Comparison of ENCODE assay signal across 7 mouse cellular contexts in genomic region chr19:11819143-11819700, GRCm38 (mm10). TPM values are rescaled to one million over a fixed set of nuclear protein-coding genes. Genes with fewer than 3 reads are reported as not detected.
DNase-seq lines count a peak whose midpoint lies in the region; ATAC-seq and TF ChIP-seq lines count a peak whose summit lies in the region.

Gene Stx3 (minus strand): TSS chr19:11819403.

- no peaks in the 10 kb centered on the region for H3K9me3 ChIP-seq in forebrain, embryonic 13.5 days (replicated peaks)

- H3K9ac ChIP-seq in forebrain, embryonic 13.5 days: peak within 1 kb of the TSS; percentile 73

- peak within 1 kb of the TSS; percentile 53 for H3K27ac ChIP-seq in bone marrow macrophage, adult 2 months (ENCODE audit: insufficient read depth, low read depth, low read length)
- no peak within 1 kb of the TSS for H3K27ac ChIP-seq in forebrain, embryonic 13.5 days

- H3K4me2 ChIP-seq in forebrain, embryonic 13.5 days: peak within 1 kb of the TSS; percentile 95

- WGBS in forebrain, embryonic 13.5 days: under 1% methylated on average over 20 of the region's 20 CpGs

- ATAC-seq in forebrain, embryonic 13.5 days: peak; percentile 17

- H3K4me1 ChIP-seq in bone marrow macrophage, adult 2 months (ENCODE audit: control insufficient read depth, insufficient read depth, low read length): peaks cover 25% of the 10 kb centered on the region
- peaks cover 12% of the 10 kb centered on the region for H3K4me1 ChIP-seq in forebrain, embryonic 13.5 days

- H3K36me3 ChIP-seq in forebrain, embryonic 13.5 days (ENCODE audit: poor library complexity, severe bottlenecking): no peaks in the 10 kb centered on the region

- no peak for TF ChIP-seq CTCF in bone marrow macrophage, adult 2 months (IDR thresholded peaks at IDR 0.05; ENCODE audit: low read depth, low read length)

- peaks cover 51% of the 10 kb centered on the region for H3K27me3 ChIP-seq in forebrain, embryonic 13.5 days

- DNase-seq in layer of hippocampus, adult 8-10 months (ENCODE audit: low spot score in 2 of 2): no peak
- DNase-seq in layer of hippocampus, adult 11-12 months (ENCODE audit: low spot score): no peak
- DNase-seq in left cerebral cortex, postnatal 25 days (ENCODE audit: low spot score in 2 of 2): peak in 1 of 2 experiments; percentile 31
- DNase-seq in neural tube, embryonic 10.5 days (ENCODE audit: extremely low spot score, low spot score): peak; percentile 47
- no peak for DNase-seq in gastrocnemius, postnatal 14 days

- intact Hi-C loops in left cerebral cortex, postnatal 25 days (cut with DNase I): loop anchor here (2.0 kb wide), 2 partner anchors 42 to 94 kb away; partner anchors contain the start of gene Patl1
- intact Hi-C loops in gastrocnemius, postnatal 14 days (cut with DNase I; ENCODE audit: low total_unique reads): no loop called here

- peak within 1 kb of the TSS; percentile 90 for H3K4me3 ChIP-seq in bone marrow macrophage, adult 2 months (ENCODE audit: insufficient read depth, low read length)
- peak within 1 kb of the TSS; percentile 64 for H3K4me3 ChIP-seq in forebrain, embryonic 13.5 days

- no peak for TF ChIP-seq POLR2A in bone marrow macrophage, adult 2 months (IDR thresholded peaks at IDR 0.05; ENCODE audit: borderline replicate concordance, low read depth, low read length)

RNA-seq across cellular contexts. Expression of gene Stx3, which starts in this region (rescaled TPM):
- 10 to 100 TPM; 29.3 to 38.0 (median 34.6) TPM for total RNA-seq in layer of hippocampus, adult 8-10 months (2022)
- 23.1 and 28.0 TPM in 2 replicates for polyA plus RNA-seq in bone marrow macrophage, adult 2 months (2012; ENCODE audit: insufficient read depth, insufficient read length, missing spikeins)
- 6.5 and 8.2 TPM in 2 replicates for polyA plus RNA-seq in forebrain, embryonic 13.5 days (2015; fragmentation: Nextera tagmentation; extraction: Ambion mirVana)
- total RNA-seq in left cerebral cortex, postnatal 25 days (2021): 10 to 100 TPM; 20.9 to 21.6 TPM
- total RNA-seq in gastrocnemius, postnatal 14 days (2021): 1 to 10 TPM; 1.6 to 3.0 TPM

Comparison
In these comparisons a context has a peak if more than half of its experiments do, and no peak if none do; other contexts are left out.
1. RNA of gene Stx3 (total RNA-seq): 29.3 to 38.0 TPM in layer of hippocampus, adult 8-10 months and 20.9 to 21.6 TPM in left cerebral cortex, postnatal 25 days; 1.6 to 3.0 TPM in gastrocnemius, postnatal 14 days; every median in the first group is over 4 times any median in the second.